Mouse (Mus musculus): ENCODE measurements around the gene Dusp14. TPM values are rescaled to one million over a fixed set of nuclear protein-coding genes. Genes with fewer than 3 reads are reported as not detected.

The Dusp14 gene
- polyA plus RNA-seq, 1 experiment from 2014 or later, result 19.5 TPM

- H3K4me1 ChIP-seq, result no peaks in the 10 kb centered on the region
- H3K4me2 ChIP-seq, result no peak overlapping the region
- H3K9ac ChIP-seq, result no peak overlapping the region
- ATAC-seq (ENCODE audit: insufficient read depth, low FRiP score, low read depth), result no peak
- no peaks in the 10 kb centered on the region for H3K27me3 ChIP-seq (replicated peaks)
- WGBS, result 54% methylated on average over 12 of the region's 12 CpGs
- 0 out of 2 replicates have a peak, but pooled peaks cover 5% of the 10 kb centered on the region for H3K36me3 ChIP-seq
- H3K27ac ChIP-seq, result no peak overlapping the region
- H3K4me3 ChIP-seq (replicated peaks), result no peak overlapping the region
- no peaks in the 10 kb centered on the region for H3K9me3 ChIP-seq
Observed at GRCm38 (mm10) chr11:84011050-84011449, 58.0 kb downstream of the Dusp14 start.

- Histone ChIP-seq H3K4me2 (no peak overlapping the region), H3K27ac (no peak overlapping the region), H3K4me3 (replicated peaks) (no peak overlapping the region), H3K4me1 (no peaks in the 10 kb centered on the region), H3K36me3 (0 out of 2 replicates have a peak, but pooled peaks cover 5% of the 10 kb centered on the region), H3K9me3 (no peaks in the 10 kb centered on the region), H3K9ac (no peak overlapping the region), H3K27me3 (replicated peaks) (no peaks in the 10 kb centered on the region)
- ATAC-seq (ENCODE audit: insufficient read depth, low FRiP score, low read depth), result no peak
- 83% methylated on average over 9 of the region's 9 CpGs for WGBS
Observed at GRCm38 (mm10) chr11:84010411-84010810, 58.6 kb downstream of the Dusp14 start.

GRCm38 (mm10) chr11:84009001-84009400 lies 60.1 kb downstream of the Dusp14 start:
- Histone ChIP-seq H3K9ac (no peak overlapping the region), H3K27ac (no peak overlapping the region), H3K36me3 (0 out of 2 replicates have a peak, but pooled peaks cover 5% of the 10 kb centered on the region), H3K9me3 (no peaks in the 10 kb centered on the region), H3K4me3 (replicated peaks) (no peak overlapping the region), H3K4me2 (no peak overlapping the region), H3K27me3 (replicated peaks) (no peaks in the 10 kb centered on the region), H3K4me1 (no peaks in the 10 kb centered on the region)
- no peak for ATAC-seq (ENCODE audit: insufficient read depth, low FRiP score, low read depth)
- 89% methylated on average over 9 of the region's 9 CpGs for WGBS

GRCm38 (mm10) chr11:84003986-84004385 lies 65.1 kb downstream of the Dusp14 start:
- Histone ChIP-seq H3K9me3 (no peaks in the 10 kb centered on the region), H3K4me1 (no peaks in the 10 kb centered on the region), H3K27ac (no peak overlapping the region), H3K4me2 (no peak overlapping the region), H3K36me3 (peaks cover 9% of the 10 kb centered on the region; the same call in 1 of the 2 replicates), H3K9ac (no peak overlapping the region), H3K4me3 (replicated peaks) (no peak overlapping the region), H3K27me3 (replicated peaks) (no peaks in the 10 kb centered on the region)
- 82% methylated on average over 6 of the region's 6 CpGs for WGBS
- no peak for ATAC-seq (ENCODE audit: insufficient read depth, low FRiP score, low read depth)

- no peaks in the 10 kb centered on the region for H3K27me3 ChIP-seq (replicated peaks)
- H3K9me3 ChIP-seq, result no peaks in the 10 kb centered on the region
- no peak overlapping the region for H3K9ac ChIP-seq
- no peak for ATAC-seq (ENCODE audit: insufficient read depth, low FRiP score, low read depth)
- no peak overlapping the region for H3K4me2 ChIP-seq
- H3K4me3 ChIP-seq (replicated peaks), result no peak overlapping the region
- no peak overlapping the region for H3K27ac ChIP-seq
- peaks cover 9% of the 10 kb centered on the region; the same call in 1 of the 2 replicates for H3K36me3 ChIP-seq
- no peaks in the 10 kb centered on the region for H3K4me1 ChIP-seq
- 89% methylated on average over 3 of the region's 3 CpGs for WGBS
Observed at GRCm38 (mm10) chr11:84001257-84001656, 67.8 kb downstream of the Dusp14 start.

- no peaks in the 10 kb centered on the region for H3K27me3 ChIP-seq (replicated peaks)
- no peak for ATAC-seq (ENCODE audit: insufficient read depth, low FRiP score, low read depth)
- H3K36me3 ChIP-seq, result peaks cover 18% of the 10 kb centered on the region
- no peaks in the 10 kb centered on the region for H3K9me3 ChIP-seq
- no peak overlapping the region for H3K9ac ChIP-seq
- no peak overlapping the region for H3K4me2 ChIP-seq
- H3K4me3 ChIP-seq (replicated peaks), result no peak overlapping the region
- no peak overlapping the region for H3K27ac ChIP-seq
- WGBS, result 91% methylated on average over 4 of the region's 4 CpGs
- H3K4me1 ChIP-seq, result no peaks in the 10 kb centered on the region
Observed at GRCm38 (mm10) chr11:83999411-83999915, 69.6 kb downstream of the Dusp14 start.

GRCm38 (mm10) chr11:83998993-83999392 lies 70.1 kb downstream of the Dusp14 start:
- Histone ChIP-seq H3K9ac (no peak overlapping the region), H3K4me1 (no peaks in the 10 kb centered on the region), H3K36me3 (peaks cover 18% of the 10 kb centered on the region), H3K27me3 (replicated peaks) (no peaks in the 10 kb centered on the region), H3K4me3 (replicated peaks) (no peak overlapping the region), H3K4me2 (no peak overlapping the region), H3K9me3 (no peaks in the 10 kb centered on the region), H3K27ac (no peak overlapping the region)
- ATAC-seq (ENCODE audit: insufficient read depth, low FRiP score, low read depth), result no peak
- 87% methylated on average over 3 of the region's 3 CpGs for WGBS

Other genes with a start within 250 kb of the Dusp14 start
- gene Hnf1b, start 219.2 kb downstream of the Dusp14 start, polyA plus RNA-seq (2015; fragmentation: Nextera tagmentation; extraction: Ambion mirVana), result 6.0 and 8.0 TPM in 2 replicates
- 30.4 and 31.0 TPM in 2 replicates for gene Ddx52, start 127.2 kb downstream of the Dusp14 start, polyA plus RNA-seq (2015; fragmentation: Nextera tagmentation; extraction: Ambion mirVana)
- 11.0 and 12.3 TPM in 2 replicates for gene Synrg, start 104.8 kb downstream of the Dusp14 start, polyA plus RNA-seq (2015; fragmentation: Nextera tagmentation; extraction: Ambion mirVana)
- gene Tada2a, start 60.3 kb upstream of the Dusp14 start, polyA plus RNA-seq (2015; fragmentation: Nextera tagmentation; extraction: Ambion mirVana), result 25.8 and 27.5 TPM in 2 replicates
- 12.9 and 14.2 TPM in 2 replicates for gene Acaca, start 60.4 kb upstream of the Dusp14 start, polyA plus RNA-seq (2015; fragmentation: Nextera tagmentation; extraction: Ambion mirVana)
- not detected in 2 replicates for gene Gm11437, start 98.2 kb upstream of the Dusp14 start, polyA plus RNA-seq (2015; fragmentation: Nextera tagmentation; extraction: Ambion mirVana)

Measured in stomach, embryonic 15.5 days (tissue).